Mouse (Mus musculus) hindbrain, embryonic 11.5 days (tissue): ENCODE results near the gene Creb5. TPM values are rescaled to one million over a fixed set of nuclear protein-coding genes. Genes with fewer than 3 reads are reported as not detected.

Experiments
- ATAC-seq: fragments of 200-750 bp; cut with Nextera tagmentation; 2 replicates; pipeline ENCODE4 v1.8.0; 2017; ENCODE audit warnings: mild to moderate bottlenecking, moderate TSS enrichment, moderate library complexity; ENCODE audit not compliant: low FRiP score
- DNase-seq: peaks from one replicate; pipeline ENCODE4 v3.0.0-alpha.2; 2015; ENCODE audit warnings: low spot score
- H3K27ac ChIP-seq: fragments of 300-500 bp; sonication (generic); 2 replicates; pipeline ENCODE4 v1.5.1; 2014; ENCODE audit warnings: mild to moderate bottlenecking, low read depth, low read length
- H3K27me3 ChIP-seq: fragments of 300-500 bp; sonication (generic); 2 replicates; pipeline ENCODE4 v1.6.1; 2014; ENCODE audit warnings: mild to moderate bottlenecking, low read length, moderate library complexity, mixed read lengths; ENCODE audit not compliant: control insufficient read depth, insufficient read depth
- H3K36me3 ChIP-seq: fragments of 300-500 bp; sonication (generic); 2 replicates; pipeline ENCODE4 v1.6.1; 2014; ENCODE audit warnings: mild to moderate bottlenecking, low read length, moderate library complexity, mixed read lengths; ENCODE audit not compliant: control insufficient read depth, insufficient read depth
- H3K4me1 ChIP-seq: fragments of 300-500 bp; sonication (generic); replicated peaks from 2 replicates; pipeline ENCODE4 v1.6.1; 2014; ENCODE audit warnings: low read length, mixed read lengths; ENCODE audit not compliant: control insufficient read depth, insufficient read depth
- H3K4me2 ChIP-seq: fragments of 300-500 bp; sonication (generic); replicated peaks from 2 replicates; pipeline ENCODE4 v1.6.1; 2014; ENCODE audit warnings: mild to moderate bottlenecking, low read depth, low read length
- H3K4me3 ChIP-seq: fragments of 300-500 bp; sonication (generic); 2 replicates; pipeline ENCODE4 v1.5.1; 2014; ENCODE audit warnings: low read depth, low read length
- H3K9ac ChIP-seq: fragments of 300-500 bp; sonication (generic); 2 replicates; pipeline ENCODE4 v1.6.1; 2014; ENCODE audit warnings: low read depth, low read length
- H3K9me3 ChIP-seq: fragments of 300-500 bp; sonication (generic); 2 replicates; pipeline ENCODE4 v1.6.1; 2016; ENCODE audit warnings: low read length; ENCODE audit not compliant: control insufficient read depth
- WGBS: fragments of 180-500 bp; shearing (Covaris S2); extraction: QIAGEN DNeasy Blood & Tissue Kit; methylation state at CpG from one replicate; pipeline ENCODE4 v1.1.7; 2014; 5-methylcytosine and 5-hydroxymethylcytosine counted together
- polyA plus RNA-seq: library from polyadenylated mRNA; unstranded; fragments of >200 nt; fragmentation: Nextera tagmentation; extraction: Ambion mirVana; gene quantifications from 2 replicates; pipeline ENCODE4 v1.2.1, GENCODE M21; 2014

Creb5 gene
- polyA plus RNA-seq, 1 experiment from 2014 or later, result 5.5 TPM

GRCm38 (mm10) chr6:53499621-53500295, 212.7 kb downstream of the Creb5 start:
- WGBS, result 83% methylated on average over 8 of the region's 8 CpGs

GRCm38 (mm10) chr6:53501236-53501635, 214.2 kb downstream of the Creb5 start:
- ATAC-seq, result no peak
- no peak overlapping the region for H3K4me2 ChIP-seq
- H3K4me1 ChIP-seq, result no peaks in the 10 kb centered on the region
- no peaks in the 10 kb centered on the region for H3K36me3 ChIP-seq
- WGBS, result 95% methylated on average over 1 of the region's 1 CpGs
- H3K4me3 ChIP-seq, result no peak overlapping the region
- no peaks in the 10 kb centered on the region for H3K27me3 ChIP-seq
- no peak for DNase-seq
- no peak overlapping the region for H3K9ac ChIP-seq
- no peak overlapping the region for H3K27ac ChIP-seq
- H3K9me3 ChIP-seq, result no peaks in the 10 kb centered on the region

More at GRCm38 (mm10) chr6:53499621-53500295, 212.7 kb downstream of the Creb5 start:
- Histone ChIP-seq H3K9me3 (no peaks in the 10 kb centered on the region), H3K36me3 (no peaks in the 10 kb centered on the region), H3K27me3 (no peaks in the 10 kb centered on the region), H3K27ac (no peak overlapping the region), H3K4me2 (no peak overlapping the region), H3K4me3 (no peak overlapping the region), H3K4me1 (no peaks in the 10 kb centered on the region), H3K9ac (no peak overlapping the region)
- DNase-seq (no peak), ATAC-seq (no peak)

GRCm38 (mm10) chr6:53506947-53507564, 220.0 kb downstream of the Creb5 start:
- H3K4me1 ChIP-seq, result no peaks in the 10 kb centered on the region
- H3K9me3 ChIP-seq, result no peaks in the 10 kb centered on the region
- ATAC-seq, result no peak
- no peak for DNase-seq
- H3K27ac ChIP-seq, result no peak overlapping the region
- no peaks in the 10 kb centered on the region for H3K36me3 ChIP-seq
- no peak overlapping the region for H3K4me2 ChIP-seq
- H3K4me3 ChIP-seq, result no peak overlapping the region
- no peak overlapping the region for H3K9ac ChIP-seq
- WGBS, result 78% methylated on average over 3 of the region's 3 CpGs
- no peaks in the 10 kb centered on the region for H3K27me3 ChIP-seq

- WGBS, result 90% methylated on average over 3 of the region's 3 CpGs
- no peaks in the 10 kb centered on the region for H3K27me3 ChIP-seq
- H3K9ac ChIP-seq, result no peak overlapping the region
- no peaks in the 10 kb centered on the region for H3K9me3 ChIP-seq
- no peak overlapping the region for H3K4me3 ChIP-seq
- DNase-seq, result no peak
- no peak overlapping the region for H3K4me2 ChIP-seq
- H3K4me1 ChIP-seq, result no peaks in the 10 kb centered on the region
- H3K36me3 ChIP-seq, result no peaks in the 10 kb centered on the region
- no peak for ATAC-seq
- H3K27ac ChIP-seq, result no peak overlapping the region
These were observed 221.9 kb downstream of the Creb5 start for GRCm38 (mm10) chr6:53508847-53509494.

- Histone ChIP-seq H3K27me3 (no peaks in the 10 kb centered on the region), H3K4me2 (no peak overlapping the region)
- WGBS, result 61% methylated on average over 7 of the region's 7 CpGs
These were observed 222.9 kb downstream of the Creb5 start for GRCm38 (mm10) chr6:53510005-53510404.

GRCm38 (mm10) chr6:53512226-53512625, 225.2 kb downstream of the Creb5 start:
- Histone ChIP-seq H3K27me3 (no peaks in the 10 kb centered on the region), H3K36me3 (no peaks in the 10 kb centered on the region), H3K9me3 (no peaks in the 10 kb centered on the region), H3K4me1 (no peaks in the 10 kb centered on the region), H3K9ac (no peak overlapping the region), H3K4me3 (no peak overlapping the region), H3K4me2 (no peak overlapping the region), H3K27ac (no peak overlapping the region)
- no peak for DNase-seq
- 86% methylated on average over 8 of the region's 8 CpGs for WGBS
- ATAC-seq, result no peak

More at GRCm38 (mm10) chr6:53510005-53510404, 222.9 kb downstream of the Creb5 start:
- H3K9ac ChIP-seq, result no peak overlapping the region
- no peak overlapping the region for H3K27ac ChIP-seq
- no peaks in the 10 kb centered on the region for H3K9me3 ChIP-seq
- no peaks in the 10 kb centered on the region for H3K36me3 ChIP-seq
- DNase-seq (no peak), ATAC-seq (no peak)
- no peak overlapping the region for H3K4me3 ChIP-seq
- H3K4me1 ChIP-seq, result no peaks in the 10 kb centered on the region

- Histone ChIP-seq H3K4me2 (no peak overlapping the region), H3K27me3 (no peaks in the 10 kb centered on the region), H3K9ac (no peak overlapping the region), H3K36me3 (no peaks in the 10 kb centered on the region), H3K4me3 (no peak overlapping the region), H3K4me1 (no peaks in the 10 kb centered on the region), H3K27ac (no peak overlapping the region), H3K9me3 (no peaks in the 10 kb centered on the region)
- no peak for DNase-seq
- WGBS, result 81% methylated on average over 2 of the region's 2 CpGs
- no peak for ATAC-seq
These were observed 226.3 kb downstream of the Creb5 start for GRCm38 (mm10) chr6:53513380-53513779.

GRCm38 (mm10) chr6:53514862-53515261, 227.8 kb downstream of the Creb5 start:
- H3K4me3 ChIP-seq, result no peak overlapping the region
- H3K9me3 ChIP-seq, result no peaks in the 10 kb centered on the region
- H3K36me3 ChIP-seq, result no peaks in the 10 kb centered on the region
- H3K9ac ChIP-seq, result no peak overlapping the region
- H3K27ac ChIP-seq, result no peak overlapping the region
- H3K27me3 ChIP-seq, result no peaks in the 10 kb centered on the region
- H3K4me1 ChIP-seq, result no peaks in the 10 kb centered on the region
- ATAC-seq (no peak), DNase-seq (no peak)
- no peak overlapping the region for H3K4me2 ChIP-seq
- WGBS, result 40% methylated on average over 1 of the region's 1 CpGs

- 86% methylated on average over 4 of the region's 4 CpGs for WGBS
These were observed 228.5 kb downstream of the Creb5 start for GRCm38 (mm10) chr6:53515611-53516010.

More at GRCm38 (mm10) chr6:53515611-53516010, 228.5 kb downstream of the Creb5 start:
- Histone ChIP-seq H3K4me2 (no peak overlapping the region), H3K9me3 (no peaks in the 10 kb centered on the region), H3K27me3 (no peaks in the 10 kb centered on the region), H3K9ac (no peak overlapping the region), H3K36me3 (no peaks in the 10 kb centered on the region), H3K4me1 (no peaks in the 10 kb centered on the region), H3K4me3 (no peak overlapping the region), H3K27ac (no peak overlapping the region)
- ATAC-seq, result no peak
- DNase-seq, result no peak
